Mouse (Mus musculus) limb, embryonic 11.5 days (tissue): Measurements from ENCODE around the gene Olfr623. TPM values are rescaled to one million over a fixed set of nuclear protein-coding genes. Genes with fewer than 3 reads are reported as not detected.

ENCODE experiments used
- ATAC-seq: fragments of 200-750 bp; cut with Nextera tagmentation; 2 replicates; pipeline ENCODE4 v1.8.0; 2017; ENCODE audit warnings: low read depth; ENCODE audit not compliant: insufficient number of reproducible peaks, low FRiP score, low TSS enrichment
- DNase-seq: peaks from one replicate; pipeline ENCODE4 v3.0.0-alpha.2; 2015; ENCODE audit warnings: low spot score
- H3K27ac ChIP-seq: fragments of 300-500 bp; sonication (generic); replicated peaks from 2 replicates; pipeline ENCODE4 v1.5.1; 2014; ENCODE audit warnings: low read depth, mild to moderate bottlenecking, low read length
- H3K27me3 ChIP-seq: fragments of 300-500 bp; sonication (generic); 2 replicates; pipeline ENCODE4 v1.6.1; 2014; ENCODE audit warnings: mild to moderate bottlenecking, low read length, mixed read lengths; ENCODE audit not compliant: control insufficient read depth, insufficient read depth
- H3K36me3 ChIP-seq: fragments of 300-500 bp; sonication (generic); 2 replicates; pipeline ENCODE4 v1.6.1; 2014; ENCODE audit warnings: mild to moderate bottlenecking, low read length, moderate library complexity, mixed read lengths; ENCODE audit not compliant: control insufficient read depth, insufficient read depth
- H3K4me1 ChIP-seq: fragments of 300-500 bp; sonication (generic); 2 replicates; pipeline ENCODE4 v1.6.1; 2014; ENCODE audit warnings: low read length, mixed read lengths; ENCODE audit not compliant: control insufficient read depth, insufficient read depth
- H3K4me2 ChIP-seq: fragments of 300-500 bp; sonication (generic); 2 replicates; pipeline ENCODE4 v1.6.1; 2014; ENCODE audit warnings: low read depth, mild to moderate bottlenecking, moderate library complexity; ENCODE audit not compliant: severe bottlenecking
- H3K4me3 ChIP-seq: fragments of 300-500 bp; sonication (generic); 2 replicates; pipeline ENCODE4 v1.5.1; 2014; ENCODE audit warnings: low read depth, low read length
- H3K9ac ChIP-seq: fragments of 300-500 bp; sonication (generic); 2 replicates; pipeline ENCODE4 v1.6.1; 2014; ENCODE audit warnings: mild to moderate bottlenecking, low read length
- H3K9me3 ChIP-seq: fragments of 300-500 bp; sonication (generic); 2 replicates; pipeline ENCODE4 v1.6.1; 2016; ENCODE audit warnings: low read length; ENCODE audit not compliant: control insufficient read depth
- WGBS: fragments of 180-500 bp; shearing (Covaris S2); extraction: QIAGEN DNeasy Blood & Tissue Kit; methylation state at CpG from one replicate; pipeline ENCODE4 v1.1.7; 2014; 5-methylcytosine and 5-hydroxymethylcytosine counted together
- polyA plus RNA-seq: library from polyadenylated mRNA; unstranded; fragments of >200 nt; fragmentation: Nextera tagmentation; extraction: Ambion mirVana; gene quantifications from 2 replicates; pipeline ENCODE4 v1.2.1, GENCODE M21; 2014

Gene Olfr623
- polyA plus RNA-seq: not detected in 2 replicates

GRCm38 (mm10) chr7:103663598-103663997 is at the start of gene Olfr623:
Olfr623 (minus strand) TSS chr7:103663698.
- DNase-seq (no peak), ATAC-seq (no peak)
- H3K4me1 ChIP-seq: no peaks in the 10 kb centered on the region

GRCm38 (mm10) chr7:103712024-103712423 is 48.5 kb upstream of the Olfr623 start:
- ATAC-seq (no peak), DNase-seq (no peak)
- Histone ChIP-seq H3K27ac (no peak overlapping the region), H3K27me3 (no peaks in the 10 kb centered on the region), H3K4me2 (no peak overlapping the region), H3K9me3 (no peaks in the 10 kb centered on the region), H3K9ac (no peak overlapping the region), H3K4me1 (no peaks in the 10 kb centered on the region), H3K36me3 (no peaks in the 10 kb centered on the region), H3K4me3 (no peak overlapping the region)
- WGBS: 50% methylated on average over 2 of the region's 2 CpGs

More at GRCm38 (mm10) chr7:103663598-103663997, at the start of gene Olfr623:
- Histone ChIP-seq H3K9ac (no peak within 1 kb of the TSS), H3K9me3 (no peaks in the 10 kb centered on the region), H3K36me3 (no peaks in the 10 kb centered on the region), H3K27me3 (no peaks in the 10 kb centered on the region), H3K27ac (no peak within 1 kb of the TSS), H3K4me2 (no peak within 1 kb of the TSS), H3K4me3 (no peak within 1 kb of the TSS)

- no peak overlapping the region for H3K4me3 ChIP-seq
- H3K9me3 ChIP-seq: no peaks in the 10 kb centered on the region
- no peak overlapping the region for H3K27ac ChIP-seq
- 90% methylated on average over 4 of the region's 4 CpGs for WGBS
- ATAC-seq (no peak), DNase-seq (no peak)
- no peaks in the 10 kb centered on the region for H3K27me3 ChIP-seq
- H3K36me3 ChIP-seq: no peaks in the 10 kb centered on the region
- no peaks in the 10 kb centered on the region for H3K4me1 ChIP-seq
- H3K4me2 ChIP-seq: no peak overlapping the region
- H3K9ac ChIP-seq: no peak overlapping the region
These were observed 36.0 kb upstream of the Olfr623 start for GRCm38 (mm10) chr7:103699469-103699868.

GRCm38 (mm10) chr7:103682420-103682819 is 18.9 kb upstream of the Olfr623 start, which contains the start of gene Olfr625-ps1:
Olfr625-ps1 (plus strand) TSS chr7:103682720.
- no peak for DNase-seq
- Histone ChIP-seq H3K9ac (no peak within 1 kb of the TSS), H3K4me1 (no peaks in the 10 kb centered on the region), H3K4me3 (no peak within 1 kb of the TSS), H3K27me3 (no peaks in the 10 kb centered on the region), H3K27ac (no peak within 1 kb of the TSS), H3K4me2 (no peak within 1 kb of the TSS), H3K36me3 (no peaks in the 10 kb centered on the region), H3K9me3 (no peaks in the 10 kb centered on the region)
- ATAC-seq: no peak

- no peaks in the 10 kb centered on the region for H3K27me3 ChIP-seq
These were observed 7.6 kb upstream of the Olfr623 start, which contains the start of gene Olfr624 for GRCm38 (mm10) chr7:103671091-103671490. Olfr624 (minus strand) TSS chr7:103671191.

GRCm38 (mm10) chr7:103644070-103644469 is 19.4 kb downstream of the Olfr623 start:
- ATAC-seq: no peak
- no peaks in the 10 kb centered on the region for H3K36me3 ChIP-seq
- H3K4me2 ChIP-seq: no peak overlapping the region
- 80% methylated on average over 4 of the region's 4 CpGs for WGBS
- no peaks in the 10 kb centered on the region for H3K4me1 ChIP-seq
- H3K9ac ChIP-seq: no peak overlapping the region
- no peak overlapping the region for H3K4me3 ChIP-seq
- no peak overlapping the region for H3K27ac ChIP-seq
- no peaks in the 10 kb centered on the region for H3K27me3 ChIP-seq
- no peak for DNase-seq
- no peaks in the 10 kb centered on the region for H3K9me3 ChIP-seq

More at GRCm38 (mm10) chr7:103671091-103671490, 7.6 kb upstream of the Olfr623 start, which contains the start of gene Olfr624:
- ATAC-seq: no peak
- Histone ChIP-seq H3K36me3 (no peaks in the 10 kb centered on the region), H3K27ac (no peak within 1 kb of the TSS), H3K9me3 (no peaks in the 10 kb centered on the region), H3K4me1 (no peaks in the 10 kb centered on the region), H3K4me2 (no peak within 1 kb of the TSS), H3K4me3 (no peak within 1 kb of the TSS), H3K9ac (no peak within 1 kb of the TSS)
- WGBS: 95% methylated on average over 2 of the region's 2 CpGs
- DNase-seq: no peak

- H3K36me3 ChIP-seq: no peaks in the 10 kb centered on the region
- no peak for ATAC-seq
- WGBS: 70% methylated on average over 1 of the region's 1 CpGs
- H3K4me3 ChIP-seq: no peak within 1 kb of the TSS
- H3K4me2 ChIP-seq: no peak within 1 kb of the TSS
- H3K27ac ChIP-seq: no peak within 1 kb of the TSS
- H3K9me3 ChIP-seq: no peaks in the 10 kb centered on the region
- no peaks in the 10 kb centered on the region for H3K27me3 ChIP-seq
- no peaks in the 10 kb centered on the region for H3K4me1 ChIP-seq
- H3K9ac ChIP-seq: no peak within 1 kb of the TSS
- DNase-seq: no peak
These were observed 20.9 kb downstream of the Olfr623 start, which contains the start of gene Olfr622 for GRCm38 (mm10) chr7:103642602-103643001. Olfr622 (minus strand) TSS chr7:103642702.

- Histone ChIP-seq H3K4me2 (no peak overlapping the region), H3K27me3 (no peaks in the 10 kb centered on the region), H3K4me3 (no peak overlapping the region), H3K9ac (no peak overlapping the region), H3K9me3 (no peaks in the 10 kb centered on the region), H3K27ac (no peak overlapping the region), H3K36me3 (no peaks in the 10 kb centered on the region), H3K4me1 (no peaks in the 10 kb centered on the region)
- ATAC-seq (no peak), DNase-seq (no peak)
These were observed 26.7 kb downstream of the Olfr623 start for GRCm38 (mm10) chr7:103636795-103637194.

- Histone ChIP-seq H3K4me1 (no peaks in the 10 kb centered on the region), H3K27me3 (no peaks in the 10 kb centered on the region), H3K9me3 (no peaks in the 10 kb centered on the region), H3K9ac (no peak within 1 kb of the TSS), H3K4me2 (no peak within 1 kb of the TSS), H3K27ac (no peak within 1 kb of the TSS), H3K4me3 (no peak within 1 kb of the TSS), H3K36me3 (no peaks in the 10 kb centered on the region)
- 84% methylated on average over 2 of the region's 2 CpGs for WGBS
- ATAC-seq: no peak
- no peak for DNase-seq
These were observed 51.1 kb downstream of the Olfr623 start, which contains the start of gene Olfr620 for GRCm38 (mm10) chr7:103612434-103612833. Olfr620 (minus strand) TSS chr7:103612534.
